Mouse (Mus musculus) kidney, postnatal 4 days (tissue): ENCODE results near the gene Trim44.
A peak's percentile ranks its signal among the peaks of the same experiment; 100 is the strongest.

Source experiments
- DNase-seq, 2 experiments: peaks; one replicate each; pipeline ENCODE4 v3.0.0; 2021; ENCODE audit warnings: mixed read lengths in 2 of 2

Gene Trim44

GRCm38 (mm10) chr2:102407363-102408184 is at the start of gene Trim44:
Gene Trim44 (minus strand): TSS chr2:102407828.
- peak; percentile 31 to 54 for DNase-seq

GRCm38 (mm10) chr2:102455126-102455525 is 47.5 kb upstream of the Trim44 start:
- no peak for DNase-seq

GRCm38 (mm10) chr2:102453447-102453846 is 45.8 kb upstream of the Trim44 start:
- DNase-seq = peak in 1 of 2 experiments; percentile 12

DNA sequence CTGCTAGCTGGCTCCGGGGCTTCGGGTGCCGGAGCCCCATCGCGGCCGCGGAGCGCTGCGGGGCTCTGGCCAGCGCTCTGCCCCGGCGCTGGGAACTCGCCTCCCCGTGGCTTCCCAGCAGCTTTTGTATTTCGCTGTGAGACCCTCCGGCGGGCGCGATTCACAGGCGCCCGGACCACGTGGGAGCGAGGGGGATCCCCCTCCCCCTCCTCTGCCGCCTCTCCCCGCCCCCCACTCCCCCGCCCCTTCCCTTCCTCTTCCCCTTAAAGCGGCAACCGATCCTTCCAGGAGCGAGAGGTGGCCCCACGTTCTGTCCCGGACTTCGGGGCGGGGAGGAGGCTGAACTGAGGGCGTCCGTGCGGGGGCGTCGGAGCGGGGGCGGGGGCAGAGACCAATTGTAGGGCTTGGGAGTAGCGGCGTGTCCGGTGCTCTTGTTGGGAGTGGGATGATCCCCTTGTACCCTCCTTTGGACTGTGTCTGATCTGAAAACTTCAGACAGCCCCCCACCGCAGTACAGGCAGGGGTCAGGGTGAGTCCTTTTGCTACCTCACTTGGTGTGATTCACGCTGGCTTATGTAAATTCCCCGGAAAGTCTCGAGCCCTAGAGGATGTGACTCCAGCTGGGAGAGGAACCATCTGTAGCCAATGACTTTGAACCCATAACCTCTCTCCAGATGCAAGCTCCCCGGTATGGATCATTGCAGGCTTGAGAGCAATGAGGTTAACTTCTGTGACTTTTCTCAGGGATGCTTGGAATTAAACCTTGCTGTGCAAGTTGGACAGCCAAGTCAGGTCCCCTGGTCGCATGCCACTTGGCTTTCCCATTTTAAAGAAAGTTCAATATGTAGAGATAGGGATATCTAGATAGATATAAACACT is 44.3 kb upstream of the Trim44 start, which contains the start of gene Fjx1:
TSS of gene Fjx1 (minus strand) at position 829 of the 879 bp plus-strand sequence.
- peak; percentile 76 to 85 for DNase-seq

DNA sequence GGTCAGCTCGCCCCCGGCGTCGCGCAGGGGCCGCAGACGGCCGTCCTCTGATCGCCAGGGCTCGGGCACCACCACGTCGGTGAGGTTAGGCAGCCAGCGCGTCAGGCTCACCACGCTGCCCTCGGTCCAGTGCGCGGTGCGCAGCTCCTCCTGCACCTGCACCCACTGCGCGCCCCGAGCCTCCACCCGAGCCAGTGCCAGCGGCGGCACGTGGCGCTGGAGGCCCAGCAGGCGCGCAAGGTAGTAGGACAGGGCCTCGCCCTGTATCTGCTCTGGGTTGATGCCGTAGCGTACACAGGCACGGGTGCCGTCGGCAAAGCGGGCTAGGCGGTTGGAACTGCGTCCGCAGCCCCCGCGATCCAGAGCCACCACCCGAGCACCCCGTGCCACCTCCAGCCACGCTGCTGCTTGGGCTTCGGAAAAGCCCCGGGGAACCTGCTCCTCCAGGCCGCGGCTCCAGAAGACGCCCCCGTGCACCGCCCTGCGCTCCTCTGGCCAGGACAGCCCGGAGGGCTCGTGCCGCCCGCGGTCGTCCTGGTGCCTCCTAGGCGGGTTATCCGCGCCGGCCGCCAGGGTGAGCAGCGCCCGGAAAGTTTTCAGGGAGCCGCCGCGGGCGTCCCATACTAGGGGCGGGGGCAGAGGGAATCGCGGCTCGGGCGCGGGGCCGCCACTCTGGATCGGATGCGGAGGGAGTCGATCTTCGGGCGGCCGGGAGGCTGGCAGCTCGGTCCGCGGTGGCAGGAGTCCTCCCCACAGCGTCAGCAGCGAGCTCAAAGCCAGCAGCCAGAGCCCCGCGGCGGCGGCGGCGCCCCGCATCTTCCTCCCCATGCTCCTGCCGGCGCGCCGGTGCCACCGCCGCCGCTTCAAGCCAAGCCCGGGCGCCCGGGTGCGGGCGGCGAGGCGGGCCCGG is 43.4 kb upstream of the Trim44 start:
- DNase-seq = peak; percentile 57 to 72

GRCm38 (mm10) chr2:102450248-102450760 is 42.7 kb upstream of the Trim44 start:
- DNase-seq = peak; percentile 71 to 82

- DNase-seq = peak; percentile 53 to 65
Measured at GRCm38 (mm10) chr2:102449630-102450247, 42.1 kb upstream of the Trim44 start.

DNA sequence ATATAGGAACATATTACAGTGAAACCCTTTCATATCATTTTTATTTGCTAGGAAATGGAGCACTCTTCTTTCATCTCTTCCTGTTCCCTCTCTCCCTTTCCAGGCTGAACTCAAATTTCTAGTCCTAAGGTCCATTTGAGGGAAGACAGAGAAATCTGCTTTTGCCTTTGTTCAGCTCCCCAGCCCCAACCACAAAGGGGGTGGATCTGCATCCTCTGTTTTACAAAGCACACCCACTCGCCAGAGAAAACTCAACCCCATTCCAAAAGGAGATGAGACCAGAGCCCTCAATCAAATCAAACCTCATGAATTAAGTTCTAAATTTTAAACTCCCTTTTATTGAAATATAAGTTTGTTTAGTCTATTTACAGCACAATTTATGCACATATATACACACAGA is 41.4 kb upstream of the Trim44 start:
- no peak for DNase-seq

DNA sequence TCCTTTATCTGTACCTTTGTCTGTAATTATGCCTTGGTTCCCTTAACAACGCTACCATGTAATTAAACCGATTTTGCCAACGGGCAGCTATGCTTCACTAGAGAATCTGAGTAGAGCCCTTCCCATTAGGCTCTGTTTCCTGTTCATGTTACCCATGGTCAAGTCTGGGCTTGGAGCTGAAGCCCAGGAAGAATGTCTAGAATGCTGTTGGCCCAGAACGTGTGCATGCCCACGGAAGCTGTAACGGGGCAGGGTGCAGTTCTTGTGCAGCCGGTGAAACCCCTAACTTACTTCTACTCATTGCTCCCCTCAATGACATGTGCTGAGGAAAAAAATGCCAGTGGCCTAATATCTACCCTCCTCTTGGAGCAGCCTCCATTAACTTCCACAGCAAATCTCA is 40.2 kb upstream of the Trim44 start:
- DNase-seq = peak in 1 of 2 experiments; percentile 35

DNA sequence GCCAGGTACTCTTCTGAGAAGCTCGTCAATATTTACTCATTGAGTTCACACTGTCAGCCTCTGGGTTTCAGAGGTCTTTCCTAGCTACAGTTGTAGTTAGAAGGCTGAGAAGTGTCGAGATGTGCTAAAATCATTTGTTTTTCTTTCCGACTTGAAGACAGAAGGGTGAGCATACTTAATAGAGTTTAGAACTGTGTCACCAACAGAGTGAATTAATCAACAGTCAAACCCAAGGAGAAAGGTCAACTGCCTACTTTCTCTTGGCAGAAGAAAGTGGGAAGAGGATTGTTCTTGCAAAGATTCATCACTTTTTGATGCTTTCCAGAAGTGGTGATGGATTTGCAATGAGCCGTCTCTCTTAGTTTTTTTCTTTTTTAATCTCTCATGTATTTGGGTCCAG is 39.2 kb upstream of the Trim44 start:
- no peak for DNase-seq

GRCm38 (mm10) chr2:102437357-102438030 is 29.9 kb upstream of the Trim44 start:
- no peak for DNase-seq

- DNase-seq = no peak
Measured at GRCm38 (mm10) chr2:102433879-102434278, 26.3 kb upstream of the Trim44 start.

- DNase-seq = no peak
Measured at GRCm38 (mm10) chr2:102431084-102431483, 23.5 kb upstream of the Trim44 start.

- DNase-seq = no peak
Measured at GRCm38 (mm10) chr2:102427974-102428373, 20.3 kb upstream of the Trim44 start.

- DNase-seq = no peak
Measured at GRCm38 (mm10) chr2:102426434-102426833, 18.8 kb upstream of the Trim44 start.

DNA sequence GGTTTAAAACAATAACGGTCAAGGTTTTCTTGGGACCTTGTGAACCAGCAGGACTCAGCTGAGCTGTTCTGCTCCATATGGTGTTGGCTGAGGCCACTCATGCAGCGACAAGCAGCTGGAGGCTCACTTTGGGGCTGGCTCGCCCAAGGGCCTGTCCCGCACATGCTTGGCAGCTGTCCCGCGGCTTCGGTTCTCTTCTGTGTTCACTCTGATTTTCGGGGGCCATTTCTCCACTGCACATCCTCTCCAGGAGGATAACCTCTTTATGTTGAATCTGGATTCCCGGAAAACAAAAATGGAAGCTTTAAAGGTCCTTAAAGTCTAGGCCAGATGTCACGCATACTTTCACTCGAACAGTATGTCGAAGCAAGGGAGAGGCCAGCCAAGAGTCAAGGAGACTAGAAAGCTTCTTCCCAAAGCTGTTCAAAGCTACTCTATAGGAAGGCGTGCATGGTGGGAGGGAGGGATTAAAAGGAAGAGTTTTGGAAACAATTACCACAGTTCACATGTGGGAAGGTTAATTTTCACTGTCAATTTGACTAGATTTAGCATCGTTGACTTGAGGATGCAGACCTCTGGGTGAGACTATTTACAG is 8.6 kb upstream of the Trim44 start:
- peak; percentile 59 for DNase-seq

DNA sequence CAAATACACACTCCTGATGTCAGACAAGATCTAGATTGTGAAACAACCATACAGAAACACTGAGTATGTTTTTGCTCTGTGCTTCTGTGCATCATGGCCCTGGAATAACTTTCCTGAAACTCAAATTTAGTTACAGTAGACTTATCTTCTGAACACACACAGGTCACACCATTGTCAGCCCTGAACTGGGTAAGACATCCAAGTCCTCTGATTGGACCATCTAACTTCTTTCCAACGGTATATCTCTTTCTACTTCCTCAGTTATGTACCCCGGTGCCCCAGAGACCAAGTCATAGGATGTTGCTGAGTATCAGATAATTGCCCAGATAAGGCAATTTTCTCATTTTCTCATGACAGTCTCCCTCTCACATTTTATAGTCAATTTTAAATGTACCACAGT is 5.1 kb upstream of the Trim44 start:
- no peak for DNase-seq

DNA sequence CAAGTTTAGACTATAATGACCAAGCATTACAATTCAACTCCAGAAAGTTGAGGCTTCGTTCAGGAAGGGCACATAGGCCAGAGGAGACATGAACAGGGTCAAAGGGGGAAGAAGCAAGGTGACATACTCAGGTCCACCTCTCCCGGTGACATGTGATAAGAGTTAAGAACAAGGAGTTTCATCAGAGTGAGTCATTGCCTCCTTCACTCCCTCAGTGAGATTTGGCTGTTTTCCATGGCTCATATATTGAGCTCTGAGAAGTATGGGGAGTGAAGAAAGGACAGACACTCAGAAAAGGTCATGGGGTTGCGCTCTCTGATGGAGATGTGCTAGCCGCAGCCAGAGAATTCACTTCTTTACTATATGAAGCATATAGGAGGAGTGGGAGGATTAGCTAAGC is 3.0 kb upstream of the Trim44 start:
- no peak for DNase-seq

GRCm38 (mm10) chr2:102409741-102410140 is 2.1 kb upstream of the Trim44 start:
- DNase-seq = no peak
